Mouse (Mus musculus) intestine, embryonic 14.5 days (tissue): Measurements from ENCODE around the gene Khk. TPM values are rescaled to one million over a fixed set of nuclear protein-coding genes. Genes with fewer than 3 reads are reported as not detected.

Experiments used
- ATAC-seq: fragments of 200-750 bp; cut with Nextera tagmentation; replicated peaks from 2 replicates; pipeline ENCODE4 v1.8.0; 2017; ENCODE audit warnings: low read depth, moderate number of reproducible peaks, moderate TSS enrichment, moderate library complexity; ENCODE audit not compliant: low FRiP score, low TSS enrichment
- DNase-seq: peaks from one replicate; pipeline ENCODE4 v3.0.0-alpha.2; 2018; ENCODE audit warnings: low spot score
- H3K27ac ChIP-seq: fragments of 300-500 bp; sonication (generic); 2 replicates; pipeline ENCODE4 v1.5.1; 2014; ENCODE audit warnings: low read depth, mild to moderate bottlenecking, control low read depth
- H3K27me3 ChIP-seq: fragments of 300-500 bp; sonication (generic); replicated peaks from 2 replicates; pipeline ENCODE4 v1.6.1; 2014; ENCODE audit warnings: low read length, control low read depth; ENCODE audit not compliant: control insufficient read depth, insufficient read depth
- H3K36me3 ChIP-seq: fragments of 300-500 bp; sonication (generic); 2 replicates; pipeline ENCODE4 v1.6.1; 2014; ENCODE audit warnings: low read length, control low read depth; ENCODE audit not compliant: control insufficient read depth, insufficient read depth
- H3K4me1 ChIP-seq: fragments of 300-500 bp; sonication (generic); replicated peaks from 2 replicates; pipeline ENCODE4 v1.6.1; 2014; ENCODE audit warnings: low read length, control low read depth, mixed read lengths; ENCODE audit not compliant: control insufficient read depth, insufficient read depth
- H3K4me2 ChIP-seq: fragments of 300-500 bp; sonication (generic); 2 replicates; pipeline ENCODE4 v1.6.1; 2014; ENCODE audit warnings: low read length
- H3K4me3 ChIP-seq: fragments of 300-500 bp; sonication (generic); 2 replicates; pipeline ENCODE4 v1.5.1; 2014; ENCODE audit warnings: low read depth, low read length, control low read depth, mixed read lengths
- H3K9ac ChIP-seq: fragments of 300-500 bp; sonication (generic); 2 replicates; pipeline ENCODE4 v1.6.1; 2014; ENCODE audit warnings: mild to moderate bottlenecking, low read length
- H3K9me3 ChIP-seq: fragments of 300-500 bp; sonication (generic); 2 replicates; pipeline ENCODE4 v1.6.1; 2016; ENCODE audit warnings: low read length, control low read depth; ENCODE audit not compliant: control insufficient read depth
- WGBS: fragments of 180-500 bp; shearing (Covaris S2); extraction: QIAGEN DNeasy Blood & Tissue Kit; methylation state at CpG from one replicate; pipeline ENCODE4 v1.1.7; 2014; 5-methylcytosine and 5-hydroxymethylcytosine counted together
- polyA plus RNA-seq: library from polyadenylated mRNA; unstranded; fragments of >200 nt; fragmentation: Nextera tagmentation; extraction: Ambion mirVana; gene quantifications from 2 replicates; pipeline ENCODE4 v1.2.1, GENCODE M21; 2014

Khk gene
- polyA plus RNA-seq, 1 experiment from 2014 or later, result 21.6 TPM

GRCm38 (mm10) chr5:30960814-30961213 lies 39.6 kb downstream of the Khk start:
- H3K36me3 ChIP-seq, result peaks cover 14% of the 10 kb centered on the region
- no peak for DNase-seq
- H3K27me3 ChIP-seq, result no peaks in the 10 kb centered on the region
- H3K4me1 ChIP-seq, result peaks cover 17% of the 10 kb centered on the region
- no peak for ATAC-seq
- peak overlapping the region; percentile 79 for H3K4me3 ChIP-seq
- no peaks in the 10 kb centered on the region for H3K9me3 ChIP-seq
- peak overlapping the region; percentile 82 for H3K27ac ChIP-seq
- no peak overlapping the region for H3K9ac ChIP-seq
- peak overlapping the region; percentile 71 for H3K4me2 ChIP-seq
- WGBS, result 90% methylated on average over 2 of the region's 2 CpGs

GRCm38 (mm10) chr5:30961545-30962505 lies 40.6 kb downstream of the Khk start:
- no peaks in the 10 kb centered on the region for H3K27me3 ChIP-seq
- no peak for ATAC-seq
- no peak overlapping the region for H3K4me3 ChIP-seq
- peaks cover 10% of the 10 kb centered on the region for H3K36me3 ChIP-seq
- DNase-seq, result no peak
- H3K9ac ChIP-seq, result no peak overlapping the region
- H3K27ac ChIP-seq, result no peak overlapping the region
- H3K4me1 ChIP-seq, result peaks cover 17% of the 10 kb centered on the region
- 71% methylated on average over 10 of the region's 10 CpGs for WGBS
- no peaks in the 10 kb centered on the region for H3K9me3 ChIP-seq
- no peak overlapping the region for H3K4me2 ChIP-seq

GRCm38 (mm10) chr5:30963916-30964315 lies 42.7 kb downstream of the Khk start:
- Histone ChIP-seq H3K27me3 (no peaks in the 10 kb centered on the region), H3K27ac (no peak overlapping the region), H3K4me1 (peaks cover 4% of the 10 kb centered on the region; the same call in 1 of the 2 replicates), H3K9me3 (no peaks in the 10 kb centered on the region), H3K36me3 (no peaks in the 10 kb centered on the region), H3K9ac (no peak overlapping the region), H3K4me2 (no peak overlapping the region), H3K4me3 (no peak overlapping the region)
- 86% methylated on average over 3 of the region's 3 CpGs for WGBS
- no peak for DNase-seq
- no peak for ATAC-seq

DNA sequence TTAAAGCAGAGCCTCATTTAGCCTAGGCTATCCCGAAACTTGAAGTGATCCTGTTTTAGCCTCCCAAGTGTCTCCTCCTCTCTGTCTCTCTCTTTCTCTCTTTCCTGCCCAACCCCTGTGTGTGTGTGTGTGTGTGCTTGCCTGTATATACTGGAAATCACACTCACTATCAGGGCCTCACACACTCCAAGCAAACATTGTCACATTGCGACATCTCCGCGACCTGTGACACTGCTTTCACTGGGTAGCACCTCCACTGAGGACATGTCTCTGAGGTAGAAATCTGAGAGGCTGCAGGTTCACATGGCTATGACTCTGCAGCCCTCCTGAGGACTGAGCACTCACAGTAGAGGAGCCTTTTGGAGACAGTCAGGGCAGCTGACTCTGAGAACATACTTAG lies 45.0 kb downstream of the Khk start:
- 88% methylated on average over 4 of the region's 4 CpGs for WGBS
- DNase-seq (no peak), ATAC-seq (no peak)
- Histone ChIP-seq H3K36me3 (no peaks in the 10 kb centered on the region), H3K4me2 (no peak overlapping the region), H3K27ac (no peak overlapping the region), H3K4me3 (no peak overlapping the region), H3K4me1 (no peaks in the 10 kb centered on the region), H3K9me3 (no peaks in the 10 kb centered on the region), H3K27me3 (no peaks in the 10 kb centered on the region), H3K9ac (no peak overlapping the region)

DNA sequence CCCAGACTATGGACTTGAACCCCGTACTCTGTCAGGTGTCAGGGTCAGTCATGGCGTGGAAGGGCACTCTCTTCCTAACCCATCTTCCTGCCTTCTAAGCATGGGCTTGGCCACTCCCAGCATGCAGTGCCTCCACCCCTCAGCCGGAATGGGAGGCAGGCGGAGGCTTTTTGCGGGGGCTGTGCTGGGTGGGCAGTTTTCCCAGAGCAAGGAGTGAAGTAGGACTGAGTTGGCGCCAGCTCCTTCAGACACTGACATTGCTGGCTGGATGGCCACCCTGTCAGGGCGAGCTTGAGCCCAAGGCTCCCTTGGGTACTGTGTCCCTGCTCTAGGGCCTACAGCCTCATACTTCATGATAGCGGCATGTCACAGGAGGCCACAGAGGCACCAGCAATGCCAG lies 47.2 kb downstream of the Khk start, which contains the start of gene Tcf23:
Tcf23 (plus strand) TSS at position 247 of the 400 bp plus-strand sequence.
- no peaks in the 10 kb centered on the region for H3K27me3 ChIP-seq
- no peak within 1 kb of the TSS for H3K9ac ChIP-seq
- DNase-seq (no peak), ATAC-seq (no peak)
- H3K4me2 ChIP-seq, result no peak within 1 kb of the TSS
- WGBS, result 66% methylated on average over 8 of the region's 8 CpGs
- no peak within 1 kb of the TSS for H3K27ac ChIP-seq
- no peak within 1 kb of the TSS for H3K4me3 ChIP-seq
- H3K4me1 ChIP-seq, result no peaks in the 10 kb centered on the region
- no peaks in the 10 kb centered on the region for H3K36me3 ChIP-seq
- H3K9me3 ChIP-seq, result no peaks in the 10 kb centered on the region

DNA sequence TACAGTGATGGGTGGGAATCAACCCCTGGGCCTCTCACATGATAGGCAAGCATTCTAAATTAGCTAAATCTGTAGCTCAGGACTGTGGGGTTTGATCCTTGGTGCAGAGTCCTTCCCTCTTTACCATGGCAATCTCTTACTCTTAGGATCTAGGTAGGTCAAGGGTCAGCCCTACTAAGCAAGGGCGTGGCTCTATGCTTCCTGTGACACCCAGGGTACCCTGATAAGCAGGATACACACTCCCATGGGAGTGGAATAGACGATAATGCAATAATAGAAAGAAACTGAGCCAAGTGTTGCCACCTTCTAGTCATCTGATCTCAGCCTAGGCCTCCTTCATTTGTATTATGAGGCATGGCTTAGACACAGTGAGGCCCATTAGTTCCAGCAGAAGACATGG lies 48.2 kb downstream of the Khk start:
- H3K36me3 ChIP-seq, result no peaks in the 10 kb centered on the region
- no peak overlapping the region for H3K4me3 ChIP-seq
- no peaks in the 10 kb centered on the region for H3K4me1 ChIP-seq
- H3K9ac ChIP-seq, result no peak overlapping the region
- no peak overlapping the region for H3K4me2 ChIP-seq
- DNase-seq (no peak), ATAC-seq (no peak)
- no peaks in the 10 kb centered on the region for H3K27me3 ChIP-seq
- no peaks in the 10 kb centered on the region for H3K9me3 ChIP-seq
- no peak overlapping the region for H3K27ac ChIP-seq
- WGBS, result 76% methylated on average over 2 of the region's 2 CpGs

GRCm38 (mm10) chr5:30974870-30975656 lies 53.8 kb downstream of the Khk start:
- no peak overlapping the region for H3K9ac ChIP-seq
- no peaks in the 10 kb centered on the region for H3K27me3 ChIP-seq
- WGBS, result 63% methylated on average over 9 of the region's 9 CpGs
- no peak overlapping the region for H3K27ac ChIP-seq
- no peak for ATAC-seq
- peaks cover 5% of the 10 kb centered on the region; the same call in 1 of the 2 replicates for H3K4me1 ChIP-seq
- H3K9me3 ChIP-seq, result no peaks in the 10 kb centered on the region
- no peak overlapping the region for H3K4me3 ChIP-seq
- no peak overlapping the region for H3K4me2 ChIP-seq
- H3K36me3 ChIP-seq, result no peaks in the 10 kb centered on the region
- DNase-seq, result no peak
